Mouse (Mus musculus) brain, adult 2 months (tissue): Measurements from ENCODE around the gene Gpr146.

Experiments used
- DNase-seq: peaks from one replicate; pipeline ENCODE4 v3.0.0; 2011; ENCODE audit warnings: low read depth, low spot score

Gpr146 gene

DNA sequence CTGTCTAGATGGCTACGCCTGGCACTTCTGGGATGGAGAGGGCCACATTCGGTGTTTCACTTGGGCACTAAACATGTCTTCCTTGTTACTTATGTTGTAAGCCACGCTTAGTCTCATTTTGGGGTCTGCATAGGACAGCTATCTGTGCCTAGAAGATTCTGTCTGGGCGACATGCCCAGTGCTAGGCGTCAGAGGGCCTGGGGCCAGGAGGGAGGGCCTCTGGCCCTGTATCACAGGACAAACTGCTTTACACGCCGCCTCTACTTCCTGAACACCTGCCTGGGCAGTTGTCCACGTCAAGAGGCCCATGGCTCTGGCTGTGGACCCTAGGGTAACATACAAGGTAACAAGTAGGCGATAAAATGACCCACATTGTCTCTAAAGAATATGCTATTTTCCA is 50.5 kb downstream of the Gpr146 start:
- no peak for DNase-seq

DNA sequence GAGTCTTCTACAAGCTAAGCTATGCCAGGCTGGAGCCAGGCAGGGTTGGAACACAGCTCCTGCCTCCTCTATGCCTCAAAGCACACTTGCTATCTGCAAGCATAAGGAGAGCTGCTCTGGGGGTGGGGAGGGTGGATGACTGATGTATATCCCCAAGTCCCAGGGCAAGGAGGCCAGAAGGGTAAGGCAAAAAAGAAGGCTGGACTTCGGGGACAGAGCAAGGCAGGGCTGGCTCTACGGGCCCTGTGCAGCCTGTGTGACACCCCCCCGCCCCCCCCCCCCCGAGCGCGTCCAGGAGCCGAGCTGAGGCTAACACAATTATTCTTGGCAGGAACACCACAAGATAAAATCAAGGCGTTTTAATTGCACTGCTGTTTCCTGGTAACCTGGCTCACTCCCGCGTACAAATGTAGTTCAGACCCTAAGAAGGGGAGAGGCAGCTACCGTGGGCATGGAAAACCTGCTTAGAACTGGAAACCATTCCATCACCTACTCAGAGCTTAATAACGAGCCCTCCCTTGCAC is 52.4 kb downstream of the Gpr146 start:
- DNase-seq: peak; percentile 71

DNA sequence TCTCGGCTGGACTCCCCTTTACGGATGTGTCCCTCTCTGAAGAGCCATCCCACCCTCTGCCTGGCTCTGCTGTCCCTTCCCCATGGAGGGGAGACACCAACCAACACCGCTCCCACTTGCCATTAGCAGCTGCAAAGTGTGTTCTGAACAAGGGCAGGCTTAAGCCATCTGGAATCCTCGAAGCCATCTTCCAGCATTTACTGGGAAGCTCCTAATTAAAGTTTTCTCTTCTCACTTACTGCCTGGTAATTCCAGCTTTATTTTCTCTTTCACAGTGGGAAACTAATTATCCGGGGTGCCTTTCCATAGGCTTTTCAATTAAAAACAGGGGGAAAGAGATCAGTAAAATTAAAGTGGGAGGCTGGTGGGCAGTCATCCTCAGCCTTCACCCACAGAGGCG is 54.8 kb downstream of the Gpr146 start:
- no peak for DNase-seq

DNA sequence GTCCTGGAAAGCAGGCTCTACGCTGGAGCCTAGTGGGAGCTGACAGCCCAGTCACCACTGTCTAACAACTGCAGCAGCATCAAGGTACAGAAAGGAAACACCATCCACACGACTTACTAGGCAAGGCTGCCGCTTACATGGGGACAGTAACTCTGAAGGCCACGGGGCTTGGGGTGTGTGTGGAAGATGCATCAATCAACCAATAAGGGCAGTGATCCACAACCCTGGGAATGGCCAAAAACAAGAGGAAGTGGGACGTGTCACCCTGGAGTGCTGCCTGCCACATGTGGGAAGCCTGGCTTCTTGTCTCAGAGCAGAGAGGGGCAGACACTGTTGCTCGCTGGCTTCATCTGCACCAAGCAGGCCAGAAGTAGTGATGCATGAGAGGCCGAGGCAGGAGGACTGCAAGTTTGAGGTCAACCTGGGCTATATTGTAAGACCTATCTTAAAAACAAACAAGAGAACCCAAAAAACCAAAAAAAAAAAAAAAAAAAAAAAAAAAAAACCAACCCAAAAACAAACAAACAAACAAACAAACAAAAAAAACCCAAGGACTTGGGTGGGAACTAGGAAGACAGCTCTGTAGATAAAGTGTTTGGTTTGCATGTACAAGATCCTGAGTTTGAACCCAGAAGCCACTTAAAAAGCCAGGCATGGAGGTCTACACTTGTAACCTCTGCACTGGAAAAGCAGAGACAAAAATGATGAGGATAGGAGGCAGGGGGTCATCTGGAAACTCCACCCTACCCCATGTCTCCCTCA is 55.4 kb downstream of the Gpr146 start:
- no peak for DNase-seq

DNA sequence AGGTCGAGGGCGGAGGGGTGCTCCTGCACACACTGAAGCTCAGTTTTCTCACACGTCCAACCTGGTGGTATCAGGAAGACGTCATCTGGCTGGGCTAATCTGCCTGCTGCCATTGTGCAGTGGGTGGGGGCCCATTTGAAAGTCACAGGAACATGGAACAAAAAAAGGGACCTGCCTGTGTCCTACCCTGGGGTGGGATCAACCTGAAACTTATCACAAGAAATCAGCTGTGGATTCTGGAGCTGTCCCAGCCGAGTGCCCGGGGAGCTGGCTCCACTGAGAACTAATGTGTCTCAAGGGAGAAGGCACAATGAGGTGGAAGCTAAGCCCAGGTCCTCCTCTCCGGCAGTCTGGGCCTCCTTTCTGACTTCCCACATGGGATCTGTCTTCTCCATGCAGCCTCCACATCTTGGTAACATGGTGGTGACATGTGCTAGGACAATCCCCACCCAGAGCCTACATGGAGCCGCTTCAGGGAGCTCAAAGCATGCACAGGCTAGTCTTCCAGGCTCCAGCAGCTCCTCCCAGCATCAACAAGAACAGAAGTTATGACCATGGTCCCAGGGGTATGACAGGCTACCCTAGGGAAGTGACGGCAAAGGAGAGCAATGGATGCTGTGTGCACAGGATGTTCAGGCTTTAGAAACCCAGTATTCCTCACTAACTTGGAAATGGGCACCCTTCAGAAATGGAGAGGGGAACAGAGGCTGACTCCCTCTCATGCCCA is 56.5 kb downstream of the Gpr146 start:
- no peak for DNase-seq

DNA sequence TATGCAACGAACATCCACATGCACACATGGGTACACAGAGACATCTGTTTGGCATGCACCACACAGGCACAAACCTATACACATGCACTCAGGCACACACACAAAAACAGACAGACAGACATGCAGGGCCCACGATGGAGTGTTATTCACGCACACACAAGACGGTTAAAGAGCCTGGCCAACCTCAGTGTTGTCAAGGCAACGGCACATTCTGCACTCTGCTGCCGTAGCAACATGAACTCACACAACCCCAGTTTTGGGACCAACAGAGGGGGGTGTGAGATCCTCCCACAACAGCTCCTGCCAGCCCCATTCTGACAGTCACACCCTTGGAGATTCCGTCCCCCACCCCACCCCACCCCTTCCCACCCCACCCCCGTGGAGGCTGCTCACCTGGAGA is 57.4 kb downstream of the Gpr146 start:
- peak; percentile 93 for DNase-seq

DNA sequence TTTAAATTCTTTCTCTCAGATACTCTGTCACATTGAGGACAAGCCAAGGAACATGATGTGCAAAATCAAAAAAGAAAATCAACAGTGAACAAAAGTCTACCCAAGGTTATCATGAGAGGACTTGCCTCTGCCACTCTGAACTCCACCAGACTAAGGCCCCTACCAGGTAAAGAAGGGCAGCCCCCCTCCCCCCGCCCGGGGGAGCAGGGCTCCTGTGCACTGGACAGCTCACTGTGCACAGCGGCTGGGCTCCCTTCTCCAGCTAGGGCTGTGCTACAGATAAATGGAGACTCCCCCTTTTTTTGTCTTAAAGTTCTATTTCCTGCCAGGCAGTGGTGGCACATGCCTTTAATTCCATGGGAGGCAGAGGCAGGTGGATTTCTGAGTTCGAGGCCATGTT is 60.3 kb downstream of the Gpr146 start:
- no peak for DNase-seq

DNA sequence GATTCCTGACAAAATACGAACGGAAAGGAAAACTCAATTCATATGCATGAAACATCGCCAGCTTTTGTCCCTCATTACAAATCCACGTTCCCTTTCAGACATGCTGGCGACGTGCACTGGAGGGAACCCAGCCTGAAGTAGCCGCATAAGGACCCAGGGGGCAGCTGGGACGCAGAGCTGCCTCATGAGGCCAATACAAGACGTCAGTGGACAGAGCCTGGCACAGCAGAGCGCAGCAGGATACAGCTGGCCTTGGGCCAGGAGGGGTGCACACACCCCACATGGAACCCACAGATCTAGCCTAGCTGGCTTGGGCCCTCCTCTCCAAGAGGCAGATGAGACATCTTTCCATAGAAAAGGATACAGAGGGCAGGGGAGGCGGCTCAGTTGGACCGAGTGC is 60.9 kb downstream of the Gpr146 start:
- DNase-seq: no peak

DNA sequence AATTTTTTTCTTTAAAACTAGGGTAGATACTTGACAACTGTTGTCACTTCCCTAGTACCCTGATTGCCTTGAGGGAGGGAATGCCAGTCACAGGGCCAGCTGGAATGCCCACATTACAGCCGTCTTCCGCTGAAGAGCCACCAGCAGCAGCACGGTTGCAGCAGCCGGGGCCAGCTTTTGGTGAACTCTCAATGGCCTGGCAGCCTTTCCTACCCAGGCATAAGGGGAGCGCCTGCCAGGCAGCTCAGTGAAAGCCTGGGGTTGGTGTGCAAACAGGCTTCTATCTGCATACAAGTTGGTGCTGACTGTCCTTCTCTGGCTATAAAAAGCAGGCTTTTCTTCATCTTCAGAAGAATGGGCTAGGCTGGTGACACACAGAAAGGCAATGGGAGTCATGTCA is 63.0 kb downstream of the Gpr146 start:
- peak; percentile 52 for DNase-seq

DNA sequence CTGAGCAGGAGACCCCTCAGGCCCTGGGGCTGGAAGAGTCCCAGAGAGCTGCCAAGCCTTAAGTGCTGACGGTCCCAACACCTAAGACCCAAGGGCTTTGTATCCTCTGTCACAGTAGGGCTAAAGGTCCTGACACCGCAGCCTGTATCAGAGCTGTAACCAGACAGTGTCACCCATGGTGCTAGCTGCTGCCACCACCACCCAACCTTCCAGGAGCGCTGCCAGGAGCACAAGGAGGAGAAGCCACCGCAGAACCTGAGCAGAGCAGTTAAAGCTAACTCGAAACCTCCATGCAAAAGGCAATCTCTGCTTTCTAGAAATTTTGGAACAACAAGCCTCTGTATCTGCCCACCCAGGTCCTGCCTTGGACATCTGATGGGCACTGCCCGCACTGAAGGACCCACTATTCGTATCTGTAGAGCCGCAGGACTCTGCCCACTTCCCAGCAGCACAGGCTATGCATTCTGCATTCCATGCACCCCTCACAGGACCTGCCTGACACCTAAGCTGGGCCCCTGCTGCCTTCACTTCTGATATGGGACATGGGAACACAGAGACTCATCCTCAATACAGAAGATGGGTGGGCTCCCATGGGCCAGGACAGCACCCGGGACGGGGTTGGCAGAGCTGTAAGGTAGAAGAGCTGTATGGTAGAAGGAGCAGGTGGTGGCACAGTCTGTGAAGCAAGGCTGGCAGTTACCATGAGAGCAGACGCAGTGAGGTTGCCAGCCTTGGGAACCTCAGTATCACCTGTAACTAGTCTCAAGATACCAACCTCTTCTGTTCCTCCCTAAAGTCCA is 63.6 kb downstream of the Gpr146 start:
- peak; percentile 66 for DNase-seq

DNA sequence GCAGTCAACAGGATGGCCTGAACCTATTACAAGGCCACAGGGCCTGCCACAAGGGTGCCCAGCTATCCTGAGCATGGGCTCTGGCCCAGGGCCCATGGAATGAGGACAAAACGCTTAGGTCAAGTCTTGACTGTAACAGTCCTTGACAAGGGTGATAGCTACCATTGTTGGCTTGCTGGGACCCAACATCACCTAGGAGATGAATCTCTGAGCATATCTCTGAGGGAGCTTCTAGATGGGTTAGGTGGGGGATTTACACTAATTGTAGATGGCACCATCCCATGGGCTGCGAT is 64.2 kb downstream of the Gpr146 start:
- no peak for DNase-seq

DNA sequence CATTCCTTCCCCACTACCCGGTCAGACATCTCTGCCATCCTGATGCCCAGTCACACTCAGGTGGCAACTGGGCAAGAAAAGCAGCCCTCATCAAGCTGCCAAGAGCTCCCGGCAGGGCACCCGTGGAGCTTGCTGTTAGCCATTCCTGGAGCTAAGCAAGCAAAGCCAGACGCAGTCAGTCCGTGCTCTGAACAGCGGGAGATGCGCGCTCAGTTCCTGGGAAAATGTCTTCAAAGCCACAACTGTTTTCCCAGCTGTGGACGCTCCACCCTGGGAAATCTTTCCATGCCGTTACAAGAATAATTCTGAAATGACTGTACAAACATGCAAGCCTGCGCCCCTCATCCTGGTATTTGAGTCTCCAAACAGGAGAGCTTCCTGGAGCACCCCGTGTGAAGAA is 64.9 kb downstream of the Gpr146 start:
- no peak for DNase-seq

DNA sequence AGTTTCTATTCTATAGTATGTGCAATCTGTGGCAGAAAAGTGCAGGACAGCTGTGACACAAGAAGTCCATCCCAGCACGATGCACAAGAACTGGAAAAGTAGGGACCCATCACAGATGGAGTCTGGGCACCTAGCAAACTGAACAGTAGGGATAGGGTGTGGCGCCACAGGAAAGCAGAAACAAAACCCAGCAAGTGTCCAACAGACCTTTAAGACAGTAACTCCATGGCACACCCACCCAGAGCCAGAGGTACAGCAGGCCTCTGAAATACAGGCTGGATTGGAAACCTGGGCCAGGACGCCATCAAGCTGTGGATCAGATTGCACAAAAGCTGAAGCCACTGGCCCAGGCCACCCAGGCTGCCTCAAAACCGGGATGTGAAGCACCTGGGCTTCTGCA is 65.5 kb downstream of the Gpr146 start:
- no peak for DNase-seq

DNA sequence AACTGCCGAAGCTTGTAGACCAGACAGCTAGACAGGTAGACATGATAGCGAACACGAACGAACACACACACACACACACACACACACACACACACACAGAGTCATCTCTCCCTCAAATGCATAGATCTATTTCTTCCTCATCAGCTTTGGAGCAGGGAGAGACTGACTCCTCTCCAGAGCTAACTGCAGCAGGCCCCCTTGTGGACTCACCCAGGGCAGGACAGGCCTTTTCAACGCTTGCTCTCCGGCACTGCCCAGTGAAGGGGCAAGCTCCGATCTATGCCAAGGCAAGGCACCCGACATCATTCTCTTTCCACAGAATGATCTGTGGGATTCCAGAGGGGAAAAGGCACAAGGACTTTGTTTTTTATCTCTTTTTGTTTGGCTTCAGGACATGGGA is 67.8 kb downstream of the Gpr146 start:
- DNase-seq: no peak
